Mouse (Mus musculus) brain, embryonic 18.5 days (tissue): ENCODE measurements around the gene Nisch.

ENCODE experiments used
- DNase-seq: peaks from one replicate; pipeline ENCODE4 v3.0.0-alpha.2; 2012; ENCODE audit warnings: low read depth, low spot score

The Nisch gene

GRCm38 (mm10) chr14:31130236-31131220, 86.2 kb downstream of the Nisch start, which contains the start of gene Nt5dc2:
Gene Nt5dc2 (plus strand): TSS chr14:31131053.
- peak; percentile 72 for DNase-seq

- no peak for DNase-seq
Observed at GRCm38 (mm10) chr14:31129326-31130235, 87.2 kb downstream of the Nisch start.

- peak; percentile 98 for DNase-seq
Observed at GRCm38 (mm10) chr14:31128826-31129219, 87.9 kb downstream of the Nisch start, which contains the start of gene Smim4. Gene Smim4 (minus strand): TSS chr14:31128956.

GRCm38 (mm10) chr14:31128101-31128825, 88.5 kb downstream of the Nisch start:
- DNase-seq = no peak

- DNase-seq = no peak
Observed at GRCm38 (mm10) chr14:31126826-31127225, 89.9 kb downstream of the Nisch start.

- DNase-seq = no peak
Observed at GRCm38 (mm10) chr14:31125106-31126075, 91.4 kb downstream of the Nisch start.
